Mouse (Mus musculus): ENCODE measurements around the gene Gpc4. TPM values are rescaled to one million over a fixed set of nuclear protein-coding genes. Genes with fewer than 3 reads are reported as not detected.
A peak's percentile ranks its signal among the peaks of the same experiment; 100 is the strongest.

The Gpc4 gene
- 10 to 100 TPM; 28.6 to 38.7 TPM for total RNA-seq (2021)
- long read RNA-seq, experiment 1, transcript Gpc4-201 (9 exons, 2,651 nt) = major isoform, 8 of 9 reads
- long read RNA-seq, experiment 1, partial matches to known transcripts = 1 of 9 reads
- long read RNA-seq, experiment 1, other reads (novel, unspliced or antisense) = 0 of 9 reads
- long read RNA-seq, experiment 2, transcript Gpc4-201 (9 exons, 2,651 nt) = major isoform, 6 of 8 reads
- long read RNA-seq, experiment 2, partial matches to known transcripts = 1 of 8 reads
- long read RNA-seq, experiment 2, other reads (novel, unspliced or antisense) = 1 of 8 reads

DNA sequence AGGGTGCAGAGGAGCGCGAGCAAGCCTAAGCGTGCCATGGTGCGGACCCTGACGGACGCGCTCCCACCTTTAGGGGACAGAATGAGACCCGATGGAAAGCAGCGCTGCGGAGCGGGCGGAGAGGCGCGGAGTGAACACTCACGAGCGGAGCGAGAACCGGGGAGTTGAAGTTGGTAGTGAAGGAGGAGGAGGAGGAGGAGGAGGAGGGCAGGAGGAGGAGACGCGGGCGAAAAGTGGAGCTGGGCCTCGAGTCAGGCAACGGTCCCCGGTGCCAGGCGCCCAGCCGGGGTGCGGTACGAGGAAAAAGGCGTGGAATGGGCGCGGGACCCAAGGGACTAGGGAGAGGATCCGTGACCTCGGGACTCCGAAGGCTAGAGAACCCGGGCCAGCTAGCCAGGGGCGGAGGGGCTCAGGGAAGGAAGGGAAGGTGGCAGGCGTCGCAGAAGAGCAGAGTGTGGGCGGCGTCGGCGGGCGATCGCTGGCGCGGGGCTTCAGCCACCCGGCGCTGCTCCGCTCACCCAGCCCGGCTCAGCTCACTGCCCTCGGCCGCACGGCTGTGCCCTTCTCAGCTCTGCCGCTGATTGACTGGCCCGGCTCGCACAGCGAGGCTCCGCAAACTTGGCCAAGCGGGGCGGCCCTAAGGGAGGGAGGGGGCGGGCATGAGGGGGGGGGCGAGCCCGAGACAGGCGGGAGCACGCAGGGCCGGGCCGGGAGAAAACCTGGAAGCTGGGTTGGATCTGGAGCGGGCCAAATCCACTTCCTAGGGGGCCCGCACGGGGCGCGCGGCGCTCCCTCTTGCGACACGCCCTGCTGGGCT lies at the start of gene Gpc4:
Gpc4 (minus strand) TSS at position 515 of the 817 bp plus-strand sequence.
- peak; percentile 52 to 61 for DNase-seq
- intact Hi-C loops (cut with DNase I) = loop anchor here (1.0 to 10.0 kb wide), 3 partner anchors 28 to 210 kb away; no protein-coding TSS in a partner anchor

DNA sequence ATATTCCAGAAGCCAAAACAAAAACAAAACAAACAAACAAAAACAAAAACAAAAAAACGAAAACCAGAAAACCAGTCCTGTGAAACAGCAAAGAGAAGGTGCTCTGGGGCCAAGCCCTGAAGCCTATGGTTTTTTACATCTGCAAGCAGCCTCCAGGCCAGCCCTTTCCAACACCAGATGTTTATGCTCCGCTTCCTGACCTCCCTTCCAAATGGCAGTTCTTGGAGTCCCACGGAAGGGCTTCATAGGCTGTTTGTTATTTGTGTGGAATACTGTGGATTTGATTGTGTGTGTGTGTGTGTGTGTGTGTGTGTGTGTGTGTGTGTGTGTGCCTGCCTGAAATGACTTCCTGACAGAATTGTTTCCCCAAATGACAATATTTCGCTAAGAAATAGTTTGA lies 47.8 kb upstream of the Gpc4 start:
- intact Hi-C loops (cut with DNase I) = no loop called here

DNA sequence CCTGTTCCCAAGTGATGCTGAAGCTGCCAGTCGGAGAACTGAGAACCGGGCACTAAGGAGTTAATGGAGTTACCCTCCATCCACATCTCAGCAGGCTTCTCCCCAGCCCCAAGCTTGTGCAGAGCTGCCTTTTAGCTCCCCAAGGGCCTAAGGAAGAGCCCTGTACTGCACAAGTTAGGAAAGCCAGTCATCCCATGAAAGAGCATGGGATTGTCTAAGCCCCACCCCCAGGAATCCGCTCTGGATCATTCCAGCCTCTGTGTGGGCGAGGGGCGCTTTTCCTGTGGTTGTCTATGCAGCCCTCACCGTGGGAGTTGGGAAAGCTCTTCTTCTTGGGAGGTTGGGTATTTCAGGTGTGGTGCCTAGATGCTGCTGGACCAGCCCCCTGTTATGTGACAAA lies 34.8 kb upstream of the Gpc4 start:
- intact Hi-C loops (cut with DNase I) = no loop called here
- DNase-seq = no peak

More for the DNA sequence above, 47.8 kb upstream of the Gpc4 start:
- DNase-seq = no peak

DNA sequence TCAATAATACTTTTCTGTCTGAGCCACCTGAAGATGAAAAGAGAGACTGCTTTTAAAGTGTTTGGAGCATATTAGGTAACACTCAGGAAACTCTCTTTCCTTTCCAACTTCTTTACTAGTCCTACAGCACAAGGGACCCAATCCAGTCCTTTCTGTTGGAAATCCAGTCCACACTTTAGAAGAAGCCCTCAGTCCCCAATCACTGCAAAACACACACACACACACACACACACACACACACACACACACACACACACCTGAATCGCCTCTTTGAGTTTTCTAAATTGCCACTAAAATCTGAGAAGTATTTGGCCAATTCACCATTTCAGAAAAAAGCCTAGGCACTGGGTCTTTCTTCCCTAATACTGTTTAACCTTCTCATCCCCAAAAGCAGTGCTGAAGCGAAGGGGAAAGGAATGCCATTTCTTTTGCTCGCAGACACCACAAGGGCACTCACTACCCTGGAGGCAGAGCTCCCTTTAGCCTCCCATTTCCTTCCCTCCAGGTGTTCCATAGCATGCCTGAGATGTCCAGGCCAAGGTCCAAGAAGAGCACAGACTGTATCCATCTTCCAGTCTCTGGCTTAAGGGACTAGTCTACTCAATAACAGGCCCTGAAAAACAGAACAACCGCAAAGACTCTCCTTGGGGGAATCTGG lies 28.4 kb upstream of the Gpc4 start:
- intact Hi-C loops (cut with DNase I) = loop anchor here (1.0 kb wide), 1 partner anchor 28 kb away; the partner anchor contains the start of gene Gpc4
- no peak for DNase-seq

DNA sequence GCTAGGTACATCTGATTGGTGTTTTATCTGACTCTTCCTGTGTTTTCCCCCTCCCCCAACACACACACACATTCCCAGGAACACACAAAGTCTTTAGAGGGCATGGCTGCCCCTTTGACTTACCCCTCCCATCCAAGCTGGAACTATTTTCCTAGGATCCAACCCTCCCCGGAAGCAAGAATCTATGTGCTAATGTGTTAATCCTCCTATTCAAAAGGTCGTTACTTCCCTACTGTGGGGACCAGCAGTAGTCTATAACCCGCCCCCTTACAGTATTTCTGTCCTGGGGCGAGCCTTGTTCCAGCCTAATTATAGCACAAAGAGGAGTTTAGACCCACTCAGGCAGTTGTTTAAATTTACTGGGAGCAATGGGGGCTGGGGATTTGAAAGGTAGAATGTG lies 24.0 kb upstream of the Gpc4 start:
- DNase-seq = no peak
- intact Hi-C loops (cut with DNase I) = no loop called here

DNA sequence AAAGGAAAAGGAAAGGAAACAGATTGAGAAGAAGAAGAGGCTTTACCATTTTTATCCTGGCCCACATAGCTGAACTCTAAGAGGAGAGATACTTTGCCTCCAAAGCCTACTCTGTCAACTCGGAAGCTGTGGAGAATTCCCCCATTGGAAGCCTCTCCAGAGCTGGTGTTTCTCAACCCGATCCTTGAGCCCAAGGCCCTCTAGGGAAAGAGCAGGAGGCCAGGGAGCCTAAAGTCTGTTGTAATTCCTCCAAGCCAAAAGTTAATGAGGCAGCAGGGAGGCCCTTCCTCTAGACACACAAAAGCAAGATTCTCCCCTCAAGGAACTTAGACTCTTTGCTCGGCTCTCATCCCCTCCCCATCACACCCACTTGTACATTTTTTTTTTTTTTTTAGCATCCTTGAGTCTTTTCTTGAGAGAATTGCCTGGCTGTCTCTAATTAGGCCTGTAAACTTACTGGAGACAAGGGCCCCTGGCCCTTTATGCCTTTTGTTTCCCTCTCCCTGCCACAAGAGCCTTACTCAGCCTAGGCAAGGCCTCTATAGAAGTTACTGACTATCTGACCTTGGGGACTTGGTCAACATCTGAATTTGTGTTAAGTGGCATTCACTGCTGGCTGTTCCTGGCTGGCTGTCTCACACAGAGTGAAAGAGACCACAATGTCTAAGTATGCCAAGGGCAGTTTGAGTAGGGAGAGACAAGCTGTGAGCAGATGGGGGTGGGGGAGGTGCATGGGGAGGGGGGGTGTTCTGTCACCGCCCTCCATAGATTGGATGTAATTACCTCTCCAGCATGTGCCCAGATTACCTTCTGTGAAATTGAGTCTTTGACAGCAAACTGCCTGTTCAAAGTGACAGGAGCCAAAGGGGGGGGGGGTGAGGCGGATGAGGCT lies 18.7 kb upstream of the Gpc4 start:
- intact Hi-C loops (cut with DNase I) = no loop called here
- DNase-seq = no peak

DNA sequence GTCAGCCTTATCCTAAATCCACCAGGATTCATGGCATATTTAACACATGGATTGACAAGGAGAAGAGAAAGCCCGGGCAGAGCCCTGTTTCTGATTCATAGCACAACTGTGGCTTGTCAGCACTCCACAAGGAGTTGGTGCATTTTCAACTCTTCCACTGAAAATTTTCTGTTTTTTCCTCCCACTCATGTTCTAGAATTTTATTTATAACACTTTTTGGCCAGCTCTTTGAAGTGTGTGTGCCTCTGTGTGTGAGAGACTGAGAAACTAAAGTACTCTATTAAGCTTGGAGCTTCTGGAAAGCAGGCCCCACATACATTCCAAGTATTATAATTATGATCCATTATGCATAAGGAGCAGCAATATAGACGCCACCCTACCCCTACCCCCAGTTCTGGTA lies 16.3 kb upstream of the Gpc4 start:
- intact Hi-C loops (cut with DNase I) = no loop called here
- no peak for DNase-seq

DNA sequence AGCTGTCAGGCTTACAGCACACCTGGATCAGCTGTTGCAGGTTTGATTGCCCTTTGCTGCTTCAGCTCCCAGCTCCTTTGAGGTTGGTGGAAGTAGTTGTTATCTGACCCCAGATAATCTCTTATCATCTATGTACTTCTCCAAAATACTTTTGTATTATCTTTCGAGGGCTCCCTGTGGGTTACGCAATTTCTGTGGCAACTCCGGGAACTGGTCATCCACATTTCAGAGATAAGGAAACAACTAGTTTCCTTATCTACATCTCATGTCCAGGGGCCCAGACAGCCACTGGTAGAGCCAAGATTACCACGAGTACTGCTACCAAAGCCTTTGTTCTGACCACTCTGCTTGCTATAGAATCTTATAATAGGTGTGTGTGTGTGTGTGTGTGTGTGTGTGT lies 12.0 kb upstream of the Gpc4 start:
- intact Hi-C loops (cut with DNase I) = no loop called here
- DNase-seq = no peak

DNA sequence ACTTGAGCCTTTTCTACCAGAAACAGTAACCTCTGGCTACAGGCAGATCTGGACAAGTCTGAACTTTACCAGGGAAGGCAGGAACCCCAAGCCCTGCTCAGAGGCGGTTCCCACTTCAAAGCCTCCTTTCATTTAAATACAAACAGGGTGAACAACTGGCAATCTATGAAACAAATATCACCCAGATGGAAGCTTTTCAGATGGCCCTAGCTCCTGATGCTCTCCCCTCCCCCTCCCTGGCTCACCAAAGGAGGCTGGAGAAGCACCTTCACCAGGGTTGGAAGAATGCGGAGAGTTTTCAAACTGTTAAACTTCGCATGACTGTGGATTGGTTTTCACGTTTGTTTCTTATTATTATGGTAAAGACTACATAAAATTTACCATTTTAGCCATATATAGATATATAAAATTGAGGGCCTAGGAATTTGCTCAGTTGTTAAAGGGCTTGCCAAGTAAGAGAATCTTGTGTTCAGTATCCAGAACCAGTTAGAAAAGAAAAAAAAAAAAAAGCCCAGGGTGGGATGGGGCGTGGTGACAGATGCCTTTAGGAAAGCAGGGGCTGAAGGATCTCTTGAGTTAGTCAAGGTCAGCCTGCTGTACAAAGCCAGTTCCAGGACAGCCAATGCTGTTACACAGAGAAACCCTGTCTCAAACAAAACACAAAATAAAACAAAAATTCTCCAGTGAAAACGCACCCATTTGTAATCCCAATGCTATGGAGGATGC lies 2.6 kb upstream of the Gpc4 start:
- intact Hi-C loops (cut with DNase I) = loop anchor here (10.0 kb wide), 2 partner anchors 117 to 207 kb away; no protein-coding TSS in a partner anchor
- DNase-seq = no peak

DNA sequence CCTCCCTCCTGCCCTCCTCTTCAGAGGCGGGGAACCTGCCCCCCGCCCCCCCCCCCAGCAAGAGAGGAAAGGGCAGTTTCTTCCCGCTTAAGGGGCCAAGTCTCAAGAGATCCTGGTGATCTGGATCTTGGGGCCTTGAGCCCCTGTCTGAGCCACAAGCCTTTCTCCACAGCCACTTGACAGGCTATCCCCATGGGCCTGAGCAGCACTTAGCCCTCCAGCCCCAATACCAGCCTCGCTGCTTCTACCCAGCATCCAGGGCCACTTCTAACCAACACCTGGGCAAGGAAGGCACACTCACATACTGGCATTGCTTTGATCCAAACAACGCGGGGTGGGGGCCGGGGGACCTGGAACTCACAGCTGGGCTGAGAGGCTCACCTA lies 495 bp upstream of the Gpc4 start:
- DNase-seq = no peak
- intact Hi-C loops (cut with DNase I) = loop anchor here (1.0 to 10.0 kb wide), 3 partner anchors 28 to 209 kb away; no protein-coding TSS in a partner anchor

DNA sequence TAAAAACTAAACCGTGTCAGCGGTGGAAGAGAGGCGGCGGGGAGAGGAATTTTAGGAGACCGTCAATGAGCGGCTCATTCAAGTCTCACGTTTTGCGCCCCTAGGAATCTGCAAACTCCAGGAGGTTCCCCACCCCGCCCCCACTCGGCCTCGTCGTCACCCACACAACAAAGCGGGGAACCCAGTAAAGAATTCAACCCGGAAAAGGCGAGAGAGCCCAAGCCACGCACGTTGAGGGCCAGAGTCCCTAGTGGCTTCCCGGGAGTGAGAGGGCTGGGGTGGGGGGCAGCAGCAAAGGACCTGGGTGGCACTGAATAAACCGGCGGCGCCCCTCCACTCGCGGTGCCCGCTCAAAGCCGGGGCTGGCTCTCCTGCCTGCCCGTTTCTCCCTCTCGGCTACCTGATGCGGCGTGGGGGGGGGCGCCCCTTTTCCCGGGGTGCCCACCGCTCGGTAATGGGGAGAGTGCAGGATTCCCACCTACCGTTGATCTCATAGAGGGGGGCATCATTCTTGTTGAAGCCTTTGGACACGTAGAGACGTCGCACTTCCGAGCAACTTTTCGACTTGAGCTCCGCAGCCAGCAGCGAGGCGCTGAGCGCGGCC lies 816 bp downstream of the Gpc4 start:
- intact Hi-C loops (cut with DNase I) = loop anchor here (10.0 kb wide), 2 partner anchors 121 to 211 kb away; no protein-coding TSS in a partner anchor
- no peak for DNase-seq

DNA sequence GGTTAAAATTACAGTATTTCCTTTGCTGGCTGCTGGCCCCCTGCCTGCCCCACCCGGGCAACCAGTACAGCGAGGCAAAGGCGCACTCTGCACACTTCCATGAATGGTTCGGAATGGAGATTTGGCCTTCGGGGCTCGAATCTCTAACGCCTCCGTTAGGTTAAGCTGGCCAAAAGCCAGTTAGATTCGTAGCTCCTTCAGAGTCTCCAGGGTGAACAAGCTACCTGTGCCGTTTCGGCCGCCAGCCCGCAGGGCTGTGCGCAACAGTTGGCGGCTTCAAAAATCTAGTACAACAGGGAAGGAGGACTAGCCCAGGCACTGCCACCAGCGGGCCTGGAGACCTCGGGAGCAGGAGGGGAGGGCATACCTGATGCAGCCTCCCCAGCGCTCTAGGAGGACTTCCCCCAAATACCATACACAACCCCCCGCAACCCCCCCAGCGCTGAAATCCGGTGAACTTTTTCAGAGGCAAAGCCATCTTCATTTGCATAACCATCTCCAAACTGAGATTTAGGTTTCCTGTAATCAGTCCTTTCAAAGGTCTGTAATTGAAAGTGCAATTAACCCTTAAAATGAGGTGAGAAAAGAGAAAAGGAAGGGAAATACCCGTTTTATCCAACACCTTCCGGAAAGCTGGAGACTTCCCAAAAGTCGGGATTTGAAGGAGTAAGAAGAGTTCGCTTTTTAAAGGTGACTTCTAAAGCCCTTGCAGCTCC lies 1.5 kb downstream of the Gpc4 start:
- DNase-seq = peak in 1 of 2 experiments; percentile 14
- intact Hi-C loops (cut with DNase I) = loop anchor here (10.0 kb wide), 2 partner anchors 121 to 211 kb away; no protein-coding TSS in a partner anchor

DNA sequence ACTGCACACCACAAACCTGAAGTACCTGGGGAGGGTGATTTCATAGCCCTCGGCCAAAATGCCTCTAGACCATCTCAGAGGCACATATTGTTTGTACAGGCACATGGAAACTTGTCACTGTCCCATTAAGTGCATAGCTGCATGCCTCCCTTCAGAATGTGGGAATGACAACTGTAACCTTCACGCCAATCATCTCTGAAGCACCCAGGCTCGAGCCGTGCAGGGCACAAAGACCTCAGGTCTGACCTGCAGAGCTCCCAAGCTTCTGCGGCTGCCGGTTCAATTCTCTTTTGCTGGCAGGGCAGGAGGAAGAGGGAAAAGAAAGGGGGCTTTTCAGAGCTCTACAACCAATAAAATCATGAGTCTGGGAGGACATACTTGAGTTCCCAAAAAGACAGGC lies 2.3 kb downstream of the Gpc4 start:
- intact Hi-C loops (cut with DNase I) = loop anchor here (10.0 kb wide), 2 partner anchors 122 to 212 kb away; no protein-coding TSS in a partner anchor
- no peak for DNase-seq

DNA sequence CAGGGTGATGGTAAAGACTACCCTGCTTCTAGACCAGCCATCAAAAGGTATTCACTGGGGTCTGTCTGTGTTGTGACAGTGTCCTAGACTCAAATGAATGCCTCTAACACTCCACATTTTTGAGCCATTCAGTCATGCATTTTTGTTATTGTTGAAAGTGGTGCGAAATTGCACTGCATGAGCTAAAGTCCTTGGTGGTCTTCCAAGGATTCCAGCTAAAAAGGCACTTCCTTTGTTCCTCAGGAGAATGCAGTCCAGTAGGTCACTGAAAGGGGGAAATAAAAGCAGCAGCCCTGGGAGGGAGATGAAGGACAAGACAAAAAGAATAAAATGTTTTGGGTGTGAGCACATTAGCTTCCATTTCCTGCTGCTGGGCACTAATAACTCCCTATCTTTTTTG lies 2.8 kb downstream of the Gpc4 start:
- intact Hi-C loops (cut with DNase I) = loop anchor here (10.0 kb wide), 2 partner anchors 123 to 213 kb away; no protein-coding TSS in a partner anchor
- no peak for DNase-seq

DNA sequence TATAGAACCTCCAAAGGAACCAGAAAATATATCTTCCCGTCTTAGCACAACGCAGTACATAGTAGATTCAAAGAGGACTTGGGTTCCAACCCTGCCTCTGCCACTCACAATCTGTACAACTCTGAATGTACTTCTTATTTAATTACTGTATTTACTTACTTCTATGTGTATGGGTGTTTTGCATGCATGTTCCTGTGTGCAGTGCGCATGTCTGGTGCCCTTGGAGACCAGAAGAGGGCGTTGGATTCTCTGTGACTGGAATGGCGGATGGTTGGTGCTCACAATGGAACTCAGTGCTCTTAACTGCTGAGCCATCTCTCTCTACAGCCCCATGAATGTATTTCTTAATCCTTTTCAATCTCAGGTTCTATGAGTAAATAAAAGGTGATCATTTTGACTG lies 5.4 kb downstream of the Gpc4 start:
- intact Hi-C loops (cut with DNase I) = loop anchor here (10.0 kb wide), 2 partner anchors 125 to 215 kb away; no protein-coding TSS in a partner anchor
- DNase-seq = no peak

DNA sequence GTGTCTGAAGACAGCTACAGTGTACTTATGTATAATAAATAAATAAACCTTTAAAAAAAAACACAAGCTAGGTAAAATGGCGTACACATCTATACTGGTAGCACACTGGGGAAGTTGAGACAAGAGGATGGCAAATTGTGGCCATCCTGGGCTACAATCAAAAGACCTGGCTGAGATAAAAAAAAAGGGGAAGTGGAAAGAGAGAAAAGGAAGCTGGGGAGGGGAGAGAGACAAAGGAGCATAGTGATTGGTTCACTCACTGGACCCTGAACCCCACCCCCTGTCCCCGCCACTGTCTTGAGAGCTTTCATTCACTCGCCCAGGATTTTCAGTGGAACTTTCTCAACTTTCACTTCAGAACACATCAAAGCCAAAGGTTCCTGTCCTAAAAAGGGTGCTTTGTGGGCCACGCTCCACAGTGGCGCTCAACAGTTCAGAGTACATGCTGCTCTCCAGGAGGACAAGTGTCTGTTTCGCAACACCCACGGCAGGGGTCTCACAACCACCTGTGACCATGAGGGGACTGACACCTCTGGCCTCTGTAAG lies 9.6 kb downstream of the Gpc4 start:
- no peak for DNase-seq
- intact Hi-C loops (cut with DNase I) = no loop called here

DNA sequence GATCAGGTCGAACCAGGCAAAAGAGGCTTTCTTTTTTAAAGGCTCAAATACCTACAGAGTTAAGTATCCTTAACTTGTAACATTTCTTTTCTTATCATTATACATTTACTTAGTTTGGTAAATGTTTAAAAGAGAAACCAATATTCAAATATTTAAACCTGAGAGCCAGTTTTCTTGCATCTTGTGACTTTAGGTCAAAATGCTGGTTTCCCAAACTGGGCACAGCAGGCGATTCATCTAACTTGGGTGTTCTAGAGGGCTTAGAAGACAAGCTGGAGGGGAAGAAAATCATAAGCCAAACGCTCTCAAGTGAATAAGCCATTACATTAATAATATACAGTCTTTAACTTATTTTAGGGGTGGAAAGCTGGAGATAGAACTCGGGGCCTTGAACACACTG lies 10.2 kb downstream of the Gpc4 start:
- intact Hi-C loops (cut with DNase I) = no loop called here
- DNase-seq = no peak

DNA sequence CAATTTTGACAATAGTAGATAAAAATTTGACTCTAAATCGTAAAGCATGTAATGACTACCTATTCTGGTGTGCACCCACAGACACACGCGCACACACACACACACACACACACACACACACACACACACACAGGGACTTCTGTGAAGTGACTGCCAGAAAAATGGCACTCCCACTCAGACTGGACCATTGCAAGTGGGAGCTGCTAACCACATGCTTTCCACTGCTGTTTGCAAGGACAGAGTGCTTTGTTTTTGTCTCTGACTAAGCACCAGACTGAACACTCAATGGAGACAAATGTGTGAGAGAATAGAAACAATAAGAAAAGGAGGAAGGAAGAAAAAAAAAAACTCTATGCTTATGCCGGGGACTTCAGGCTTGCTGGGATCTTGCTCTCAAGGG lies 11.6 kb downstream of the Gpc4 start:
- intact Hi-C loops (cut with DNase I) = no loop called here
- no peak for DNase-seq

All from gastrocnemius, postnatal 36 days (tissue).